Mouse (Mus musculus) lung, adult 2 months (tissue): ENCODE measurements around the gene Sdf2l1.

Source experiments
- CTCF ChIP-seq: fragments of 200-500 bp; IDR thresholded peaks from 2 replicates; pipeline ENCODE4 v1.5.1; 2011; ENCODE audit warnings: mild to moderate bottlenecking, low read length, control low read depth; ENCODE audit not compliant: insufficient read depth
- POLR2A ChIP-seq: fragments of 200-500 bp; IDR thresholded peaks from 2 replicates; pipeline ENCODE4 v1.6.1; 2011; ENCODE audit warnings: low read depth, mild to moderate bottlenecking, control low read depth, low read length, borderline replicate concordance; ENCODE audit errors: extremely low read depth

- TF ChIP-seq POLR2A (no peak), CTCF (no peak)
Observed at GRCm38 (mm10) chr16:17154346-17154745, 22.2 kb upstream of the Sdf2l1 start.
